Mouse (Mus musculus): ENCODE results near the gene BC030867.
A peak's percentile ranks its signal among the peaks of the same experiment; 100 is the strongest.

Gene BC030867

GRCm38 (mm10) chr11:102248630-102249230, at the start of gene BC030867:
Gene BC030867 (plus strand): TSS chr11:102248882.
- peak; percentile 79 to 92 for DNase-seq (ENCODE audit: low spot score in 2 of 2)

- peak in 1 of 2 experiments; percentile 4 for DNase-seq (ENCODE audit: low spot score in 2 of 2)
Observed at GRCm38 (mm10) chr11:102199856-102200255, 48.8 kb upstream of the BC030867 start.

- DNase-seq (ENCODE audit: low spot score in 2 of 2): no peak
Observed at GRCm38 (mm10) chr11:102201408-102201821, 47.3 kb upstream of the BC030867 start.

- DNase-seq (ENCODE audit: low spot score in 2 of 2): no peak
Observed at GRCm38 (mm10) chr11:102206481-102206880, 42.2 kb upstream of the BC030867 start.

GRCm38 (mm10) chr11:102207825-102208777, 40.6 kb upstream of the BC030867 start:
- DNase-seq (ENCODE audit: low spot score in 2 of 2): no peak

- no peak for DNase-seq (ENCODE audit: low spot score in 2 of 2)
Observed at GRCm38 (mm10) chr11:102208846-102209245, 39.8 kb upstream of the BC030867 start.

GRCm38 (mm10) chr11:102209742-102210141, 38.9 kb upstream of the BC030867 start:
- DNase-seq (ENCODE audit: low spot score in 2 of 2): no peak

- DNase-seq (ENCODE audit: low spot score in 2 of 2): no peak
Observed at GRCm38 (mm10) chr11:102210185-102210584, 38.5 kb upstream of the BC030867 start.

- DNase-seq (ENCODE audit: low spot score in 2 of 2): no peak
Observed at GRCm38 (mm10) chr11:102211011-102211410, 37.7 kb upstream of the BC030867 start.

- DNase-seq (ENCODE audit: low spot score in 2 of 2): no peak
Observed at GRCm38 (mm10) chr11:102211936-102212341, 36.7 kb upstream of the BC030867 start.

GRCm38 (mm10) chr11:102214430-102215156, 34.1 kb upstream of the BC030867 start:
- no peak for DNase-seq (ENCODE audit: low spot score in 2 of 2)

- no peak for DNase-seq (ENCODE audit: low spot score in 2 of 2)
Observed at GRCm38 (mm10) chr11:102215511-102215910, 33.2 kb upstream of the BC030867 start.

GRCm38 (mm10) chr11:102216056-102216885, 32.4 kb upstream of the BC030867 start:
- no peak for DNase-seq (ENCODE audit: low spot score in 2 of 2)

GRCm38 (mm10) chr11:102216886-102217240, 31.8 kb upstream of the BC030867 start:
- DNase-seq (ENCODE audit: low spot score in 2 of 2): no peak

- no peak for DNase-seq (ENCODE audit: low spot score in 2 of 2)
Observed at GRCm38 (mm10) chr11:102217396-102217795, 31.3 kb upstream of the BC030867 start.

- DNase-seq (ENCODE audit: low spot score in 2 of 2): no peak
Observed at GRCm38 (mm10) chr11:102217876-102218430, 30.7 kb upstream of the BC030867 start.

- peak; percentile 91 for DNase-seq (ENCODE audit: low spot score in 2 of 2)
Observed at GRCm38 (mm10) chr11:102218783-102219182, 29.9 kb upstream of the BC030867 start.

- DNase-seq (ENCODE audit: low spot score in 2 of 2): no peak
Observed at GRCm38 (mm10) chr11:102219247-102219993, 29.3 kb upstream of the BC030867 start.

GRCm38 (mm10) chr11:102219994-102220346, 28.7 kb upstream of the BC030867 start:
- no peak for DNase-seq (ENCODE audit: low spot score in 2 of 2)

- DNase-seq (ENCODE audit: low spot score in 2 of 2): no peak
Observed at GRCm38 (mm10) chr11:102220451-102220850, 28.2 kb upstream of the BC030867 start.

Measured in frontal cortex, postnatal 14 days (tissue).